Mouse (Mus musculus) WW6 (cell line): ENCODE results near the gene Shank1.

Experiments used
- DNase-seq: peaks from one replicate; pipeline ENCODE4 v3.0.0-alpha.2; 2013; ENCODE audit warnings: low read depth, low spot score

Shank1 gene

GRCm38 (mm10) chr7:44304775-44305641, 5.0 kb upstream of the Shank1 start:
- peak; percentile 99 for DNase-seq

GRCm38 (mm10) chr7:44305686-44306085, 4.4 kb upstream of the Shank1 start:
- no peak for DNase-seq

GRCm38 (mm10) chr7:44306516-44307240, 3.4 kb upstream of the Shank1 start, which contains the start of gene Clec11a:
Gene Clec11a (minus strand): TSS chr7:44306902.
- DNase-seq = no peak

- DNase-seq = no peak
These were observed 2.6 kb upstream of the Shank1 start for GRCm38 (mm10) chr7:44307261-44308020.

GRCm38 (mm10) chr7:44310285-44310877, 328 bp downstream of the Shank1 start:
- no peak for DNase-seq

GRCm38 (mm10) chr7:44310878-44311712, 1.0 kb downstream of the Shank1 start:
- no peak for DNase-seq

DNA sequence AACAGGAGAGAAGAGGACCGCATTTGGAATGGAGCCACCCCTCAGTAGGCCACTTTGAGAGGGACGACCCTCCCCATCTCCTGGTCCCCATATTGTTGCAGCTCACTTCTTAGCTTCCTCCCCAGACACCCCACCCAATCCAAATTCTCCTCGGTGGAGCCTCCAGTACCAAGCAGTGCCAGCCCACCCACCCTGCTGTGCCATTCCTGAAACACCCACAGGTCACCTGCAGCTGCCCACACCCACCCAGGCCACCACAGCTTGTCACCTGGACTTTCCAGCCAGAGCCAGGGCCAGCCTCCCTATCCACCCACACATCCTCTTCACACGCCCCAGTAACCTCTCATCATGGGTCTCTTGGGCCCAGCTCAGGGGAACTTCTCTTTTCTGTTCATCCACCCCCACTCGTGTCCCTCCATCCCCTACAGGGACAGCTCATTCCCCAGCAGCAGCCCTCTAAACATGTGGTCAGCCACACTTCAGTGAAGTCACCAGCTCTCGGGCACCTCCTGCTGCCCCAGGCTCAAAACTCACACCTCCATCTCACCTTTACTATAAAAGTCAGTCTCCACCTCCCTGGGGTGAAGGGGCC, 1.8 kb downstream of the Shank1 start:
- no peak for DNase-seq

GRCm38 (mm10) chr7:44312484-44312883, 2.4 kb downstream of the Shank1 start:
- no peak for DNase-seq

DNA sequence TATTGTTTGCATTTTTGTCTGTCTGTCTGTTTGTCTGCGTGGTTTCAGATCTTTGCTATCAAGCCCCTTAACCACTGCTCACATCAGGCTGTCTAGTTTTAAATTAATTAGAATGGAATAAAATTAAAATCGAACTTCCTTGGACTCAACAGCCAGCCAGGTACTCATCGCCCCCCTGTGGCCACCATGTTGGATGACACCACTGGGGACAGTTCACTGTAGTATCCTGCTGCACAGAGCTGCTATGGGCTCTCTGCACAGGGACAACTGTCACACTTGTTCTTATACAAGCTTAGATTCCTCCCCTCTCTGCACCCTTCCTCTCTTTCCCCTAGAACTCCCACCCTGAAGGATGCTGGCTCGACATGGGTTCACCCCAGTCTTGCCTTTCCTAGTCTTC, 7.9 kb downstream of the Shank1 start:
- no peak for DNase-seq

GRCm38 (mm10) chr7:44320886-44321285, 10.8 kb downstream of the Shank1 start:
- DNase-seq = no peak

DNA sequence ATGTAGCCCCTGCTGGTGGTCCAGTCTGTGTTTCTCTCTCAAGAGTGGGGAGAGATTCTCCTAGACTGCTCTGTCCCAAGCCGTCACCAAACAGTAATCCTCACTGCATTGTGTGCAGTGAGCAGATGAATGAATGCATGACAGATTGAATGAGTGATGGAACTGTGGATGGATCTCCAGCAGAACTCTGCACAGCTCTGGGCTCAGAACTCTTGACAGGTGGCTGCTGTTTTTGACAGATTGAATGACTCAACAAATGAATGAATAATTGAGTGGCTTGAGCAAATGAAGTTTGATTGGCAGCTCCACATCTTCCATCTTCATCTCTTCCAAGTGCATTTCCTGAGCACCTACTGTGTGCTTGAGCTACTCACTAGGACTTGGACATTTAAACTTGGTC, 12.2 kb downstream of the Shank1 start:
- DNase-seq = no peak

GRCm38 (mm10) chr7:44326614-44327013, 16.6 kb downstream of the Shank1 start:
- no peak for DNase-seq

DNA sequence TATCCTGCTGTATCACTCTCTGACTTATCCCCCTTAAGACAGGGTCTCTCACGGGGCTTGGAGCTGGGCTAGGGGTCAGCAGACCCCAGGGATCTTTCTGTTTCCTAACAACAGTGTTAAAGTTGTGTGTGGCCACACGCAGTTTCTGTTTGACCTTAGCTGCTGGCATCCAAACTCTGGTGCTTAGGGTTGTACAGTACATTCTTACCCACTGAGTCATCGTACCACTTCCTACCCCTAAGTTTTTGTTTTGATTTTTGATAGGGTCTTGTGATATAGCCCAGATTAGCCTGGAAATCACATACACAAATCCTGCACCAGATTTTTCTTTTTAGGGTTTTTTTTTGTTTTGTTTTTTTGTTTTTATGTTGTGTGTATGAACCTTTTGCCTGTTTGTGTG, 22.3 kb downstream of the Shank1 start:
- no peak for DNase-seq

DNA sequence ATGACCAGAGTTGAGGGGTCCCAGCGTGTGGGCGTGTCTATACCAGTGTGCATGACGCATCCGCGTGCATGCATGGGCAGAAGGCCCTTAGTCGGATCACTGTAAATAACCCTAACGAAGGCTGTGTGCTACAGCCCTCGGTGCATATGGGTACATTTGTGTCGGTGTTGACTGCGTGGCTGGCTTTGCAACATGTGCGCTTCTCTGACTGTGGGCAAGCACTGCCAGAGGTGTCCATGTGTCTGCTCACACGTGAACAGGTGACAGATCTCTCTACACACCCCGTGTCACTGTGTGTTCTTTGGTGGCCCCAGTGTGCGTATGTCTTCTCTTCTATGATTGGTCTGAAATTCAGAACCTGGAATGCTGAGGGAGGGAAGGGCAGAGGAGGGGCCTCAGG, 24.1 kb downstream of the Shank1 start:
- DNase-seq = no peak

DNA sequence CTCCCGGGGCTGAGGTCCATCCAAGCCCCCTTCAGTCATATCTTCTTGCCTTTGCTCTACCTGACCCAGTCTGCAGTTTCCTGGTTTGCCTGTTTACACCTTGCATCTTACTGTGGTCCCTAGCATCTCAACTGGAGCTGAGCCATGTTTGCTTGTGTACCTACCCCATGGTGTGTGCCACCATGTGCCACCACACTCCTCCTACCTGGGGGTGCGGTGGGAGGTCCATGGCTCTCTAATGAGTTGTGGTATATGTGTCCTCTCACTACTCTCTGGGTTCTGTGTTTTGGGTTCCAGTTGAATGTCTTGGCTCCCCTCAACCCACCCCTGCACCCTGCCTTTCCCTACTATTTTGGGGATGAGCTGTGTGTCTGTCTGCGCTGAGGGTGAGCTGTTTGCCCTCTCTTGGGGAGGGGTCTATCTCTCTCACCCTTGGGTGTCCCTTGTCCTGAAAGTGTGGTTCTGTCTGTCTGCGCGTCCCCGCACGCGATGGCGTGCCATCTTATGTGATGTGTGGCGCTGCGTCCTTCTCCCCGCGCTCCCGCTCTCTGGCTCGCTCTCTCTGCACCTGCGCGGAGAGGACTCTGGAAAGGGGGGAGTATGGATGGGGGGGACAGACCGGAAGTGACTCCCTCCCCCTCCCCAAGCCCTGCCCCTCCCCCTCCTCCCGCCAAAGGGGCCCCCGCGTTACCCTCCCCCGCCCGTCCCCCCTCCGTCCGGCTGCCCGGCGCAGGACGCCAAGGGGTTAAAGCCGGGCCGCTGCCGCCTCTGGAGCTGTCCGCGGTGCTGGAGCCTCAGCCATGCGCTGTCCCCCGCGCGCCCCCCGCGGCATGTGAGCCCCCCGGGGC, 25.2 kb downstream of the Shank1 start:
- no peak for DNase-seq

- DNase-seq = no peak
These were observed 26.3 kb downstream of the Shank1 start for GRCm38 (mm10) chr7:44336046-44337021.

- DNase-seq = no peak
These were observed 27.2 kb downstream of the Shank1 start for GRCm38 (mm10) chr7:44337121-44337849.

GRCm38 (mm10) chr7:44340226-44340625, 30.2 kb downstream of the Shank1 start:
- DNase-seq = no peak
